Mouse (Mus musculus): ENCODE measurements at regions not wholly inside any gene's neighbourhood (a gene's known extent, or its start where the extent isn't known, plus 50 kb on each side); places are given as distances from the start of the nearest gene placed in this dataset.

DNA sequence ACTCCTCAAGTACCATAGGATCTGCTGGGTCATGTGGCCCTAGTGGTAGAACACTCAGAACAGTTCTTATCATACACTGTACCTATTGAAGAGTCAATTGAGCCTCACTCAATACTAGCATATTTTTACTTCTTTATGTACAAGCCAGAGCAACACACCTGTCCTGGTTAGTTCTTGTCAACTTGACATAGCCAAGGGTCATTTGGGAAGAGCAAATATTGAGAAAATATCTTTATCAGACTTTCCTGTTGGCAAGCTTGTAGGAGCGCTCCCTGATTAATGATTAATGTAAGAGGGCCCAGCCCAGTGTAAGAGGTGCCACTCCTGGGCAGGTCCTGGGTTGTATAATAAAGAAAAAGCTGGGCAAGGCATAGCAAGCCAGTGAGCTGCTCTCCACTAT is 142.3 kb upstream of the Tle4 start:
- 21% methylated on average over 1 of the region's 1 CpGs for WGBS
- peak; percentile 71 for DNase-seq (ENCODE audit: low read depth, low spot score)

DNA sequence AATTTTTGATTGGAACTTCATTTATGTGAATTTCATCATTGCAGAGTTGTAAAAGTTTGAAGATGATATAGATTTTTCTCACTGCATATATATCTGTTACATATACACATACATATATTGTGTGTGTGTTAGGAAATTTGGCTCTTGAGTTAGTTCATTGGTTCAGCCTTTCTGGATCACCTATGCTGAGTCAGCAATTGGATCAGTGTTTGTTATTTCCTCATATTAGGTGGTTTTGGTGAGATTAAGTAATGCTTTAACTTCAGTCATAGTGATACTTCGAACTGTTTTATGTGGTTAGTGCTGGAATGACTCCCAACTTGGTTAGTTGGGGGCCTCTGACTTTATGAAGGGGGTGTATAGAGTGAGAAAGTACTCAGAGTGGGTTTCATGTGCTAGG is 138.7 kb upstream of the Tle4 start:
- 86% methylated on average over 1 of the region's 1 CpGs for WGBS
- DNase-seq (ENCODE audit: low read depth, low spot score) = no peak

DNA sequence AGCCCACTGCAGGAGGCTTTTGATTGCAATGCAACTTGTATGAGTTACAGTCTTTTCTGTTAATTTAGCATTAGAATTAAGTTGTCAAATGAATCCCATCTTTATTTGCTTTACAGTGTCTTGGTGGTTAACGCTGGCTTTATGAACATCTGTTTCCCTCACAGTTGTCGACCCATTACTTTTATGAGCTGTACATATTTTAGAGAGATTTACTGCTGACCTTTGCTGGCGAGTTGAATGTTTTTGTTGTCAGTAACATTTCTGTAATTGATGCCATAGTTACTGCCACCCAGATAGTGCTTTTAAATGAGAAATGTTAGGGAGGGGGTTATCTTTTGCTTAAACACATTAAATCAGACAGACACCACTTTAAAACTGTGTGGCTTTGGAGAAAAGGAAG is 127.5 kb upstream of the Tle4 start:
- no peak for DNase-seq (ENCODE audit: low read depth, low spot score)
- 23% methylated on average over 3 of the region's 3 CpGs for WGBS

DNA sequence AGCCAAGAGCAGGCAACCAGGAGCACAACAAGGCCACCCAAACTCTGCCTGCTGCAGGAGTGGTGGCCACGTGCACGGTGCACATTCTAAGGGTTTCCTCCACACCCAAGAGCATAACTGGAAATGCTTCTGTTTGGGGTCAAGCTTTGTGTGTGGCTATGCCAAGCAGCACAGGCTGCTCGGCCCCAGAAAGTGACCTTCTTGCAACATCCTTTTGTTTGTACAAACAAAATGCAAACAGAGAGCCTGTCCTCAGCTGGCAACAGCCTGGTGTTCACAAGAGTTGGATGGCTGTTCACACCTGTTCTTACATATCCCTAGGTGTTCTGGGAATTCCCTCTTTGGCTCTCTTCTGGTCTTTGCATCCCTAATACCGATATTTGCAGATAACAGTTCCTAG is 126.8 kb upstream of the Tle4 start:
- DNase-seq (ENCODE audit: low read depth, low spot score) = no peak
- WGBS = 40% methylated on average over 4 of the region's 4 CpGs

DNA sequence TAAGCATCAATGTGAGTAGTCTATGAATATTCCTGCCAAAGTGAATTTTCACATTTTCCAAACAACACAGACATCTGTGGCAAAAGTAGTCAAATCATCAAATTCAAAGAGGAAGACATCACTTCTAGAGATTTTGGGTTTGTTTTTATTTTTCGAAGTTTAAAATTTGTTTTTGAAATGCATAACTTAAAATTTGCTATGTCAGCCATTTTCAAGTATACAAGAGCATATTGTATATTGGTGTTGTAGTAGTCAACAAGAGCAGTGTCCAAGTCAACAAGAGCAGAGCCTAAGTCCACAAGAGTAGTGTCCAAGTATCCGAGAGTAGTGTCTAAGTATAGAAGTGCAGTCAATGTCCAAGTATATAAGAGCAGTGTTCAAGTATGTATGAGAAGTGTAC is 107.9 kb upstream of the Tle4 start:
- DNase-seq (ENCODE audit: low read depth, low spot score) = no peak
- WGBS = 92% methylated on average over 2 of the region's 2 CpGs

DNA sequence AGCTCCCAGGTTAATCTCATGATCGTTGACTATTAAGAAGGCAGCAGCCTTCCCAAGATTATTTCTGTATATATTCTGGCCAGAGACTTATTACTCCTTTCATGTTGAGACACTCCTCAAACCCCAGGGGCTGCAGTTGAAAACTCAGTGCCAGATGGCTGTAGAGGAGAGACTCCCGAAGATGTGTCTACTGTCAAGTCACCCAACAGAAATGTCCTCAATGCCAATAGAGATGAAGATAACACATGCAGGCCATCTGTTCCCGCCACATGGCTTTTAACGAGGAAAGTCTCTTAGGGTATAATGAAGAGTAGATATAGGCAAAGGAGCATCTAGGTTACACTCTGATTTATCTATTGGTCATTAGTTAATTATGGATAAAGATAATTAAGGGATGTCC is 103.3 kb upstream of the Tle4 start:
- DNase-seq (ENCODE audit: low read depth, low spot score) = no peak

DNA sequence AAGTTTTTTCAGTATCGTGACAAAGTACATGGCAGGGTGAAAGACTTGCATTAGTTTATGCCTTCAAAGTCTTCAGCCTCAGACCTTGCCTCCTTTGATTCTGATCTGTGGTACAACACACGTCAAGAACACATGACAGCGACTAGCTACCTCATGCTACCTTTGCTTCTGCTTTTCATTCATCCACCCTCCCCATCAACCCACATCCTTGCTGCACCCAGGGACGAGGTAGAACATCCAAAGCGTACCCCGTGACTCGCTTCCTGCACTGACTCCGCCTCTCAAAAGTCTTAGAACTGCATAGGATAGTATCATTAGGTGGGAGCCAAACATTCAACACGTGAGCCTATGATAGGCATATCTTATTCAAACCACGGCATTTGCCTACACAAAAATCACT is 97.5 kb upstream of the Tle4 start:
- 86% methylated on average over 10 of the region's 10 CpGs for WGBS

More for the DNA sequence above, 103.3 kb upstream of the Tle4 start:
- 90% methylated on average over 4 of the region's 4 CpGs for WGBS

DNA sequence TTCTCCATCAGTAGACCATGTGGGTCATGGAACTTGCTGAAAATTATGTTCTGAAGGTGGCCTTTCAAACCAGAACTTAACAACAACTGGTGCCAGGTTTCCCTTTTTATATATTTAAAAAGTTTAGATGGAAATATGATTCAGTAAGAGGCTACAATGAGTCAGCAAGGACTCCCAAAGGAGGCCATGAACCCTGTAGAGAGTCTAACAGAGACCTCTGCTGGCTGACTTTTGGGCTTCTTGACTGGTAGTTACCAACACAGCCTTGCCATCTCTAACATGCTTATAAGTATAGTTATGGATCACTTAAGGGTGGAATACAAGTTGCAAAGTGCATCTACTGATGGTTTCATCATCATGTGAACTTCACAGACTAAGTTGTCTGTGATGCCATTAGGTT is 94.3 kb upstream of the Tle4 start:
- DNase-seq (ENCODE audit: low read depth, low spot score) = no peak

More for the DNA sequence above, 97.5 kb upstream of the Tle4 start:
- no peak for DNase-seq (ENCODE audit: low read depth, low spot score)

DNA sequence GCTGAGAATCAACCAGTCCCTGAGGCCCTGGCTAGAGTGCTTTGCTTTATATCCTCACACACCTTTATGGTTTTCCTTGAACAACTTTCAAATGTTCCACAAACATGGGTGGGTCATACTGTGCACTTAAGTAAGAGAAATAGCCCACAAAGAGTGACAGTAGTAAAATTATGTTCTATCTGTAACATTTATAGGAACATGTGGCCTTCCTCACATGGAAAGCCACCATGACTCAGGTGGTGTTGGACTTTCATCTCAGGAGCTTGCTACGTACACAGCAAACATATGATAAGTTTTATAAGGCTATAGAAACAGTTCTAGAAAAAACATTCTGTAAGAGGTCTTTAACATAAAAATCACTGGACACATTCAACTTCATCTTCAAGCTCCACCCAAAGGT is 87.8 kb upstream of the Tle4 start:
- 45% methylated on average over 1 of the region's 1 CpGs for WGBS
- peak; percentile 82 for DNase-seq (ENCODE audit: low read depth, low spot score)

DNA sequence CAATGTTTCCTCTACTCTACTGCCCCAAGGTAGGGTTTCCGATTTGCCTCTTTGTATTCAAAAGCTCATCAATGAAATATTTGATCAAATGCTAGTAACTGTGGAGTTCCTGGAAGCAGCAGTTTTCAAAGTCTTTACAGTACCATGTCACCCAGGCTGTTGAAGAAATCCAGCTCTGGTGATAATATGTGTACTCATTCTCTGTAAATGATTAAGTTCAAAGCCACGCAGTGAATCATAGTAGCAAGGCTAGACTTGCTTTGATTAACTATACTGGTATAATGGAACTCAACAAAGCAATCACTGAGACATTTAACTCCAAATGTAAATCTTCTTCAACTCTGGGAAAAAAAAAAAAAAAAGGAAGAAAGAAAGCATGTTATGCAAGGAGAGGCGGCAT is 86.8 kb upstream of the Tle4 start:
- no peak for DNase-seq (ENCODE audit: low read depth, low spot score)
- WGBS = 61% methylated on average over 3 of the region's 3 CpGs

DNA sequence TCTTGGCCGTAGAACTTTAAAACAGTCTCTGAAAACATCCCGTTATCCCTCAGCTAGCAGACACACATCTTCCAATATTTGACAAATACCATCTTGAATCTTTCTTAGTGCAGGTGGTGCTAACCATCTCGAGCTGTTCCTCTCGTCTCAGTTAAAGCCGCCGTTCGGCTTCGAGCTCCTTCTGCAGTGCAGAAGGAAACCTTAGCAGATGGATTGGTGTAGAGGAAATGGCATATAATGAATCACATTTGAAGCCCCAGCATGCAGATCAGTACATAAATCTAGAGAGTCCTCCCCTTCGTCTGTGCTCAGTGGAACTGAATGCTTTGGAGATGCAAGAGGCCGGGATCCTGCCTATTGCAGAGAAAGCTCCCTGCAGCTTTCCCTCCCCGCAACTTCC is 83.5 kb upstream of the Tle4 start:
- WGBS = 75% methylated on average over 11 of the region's 11 CpGs

DNA sequence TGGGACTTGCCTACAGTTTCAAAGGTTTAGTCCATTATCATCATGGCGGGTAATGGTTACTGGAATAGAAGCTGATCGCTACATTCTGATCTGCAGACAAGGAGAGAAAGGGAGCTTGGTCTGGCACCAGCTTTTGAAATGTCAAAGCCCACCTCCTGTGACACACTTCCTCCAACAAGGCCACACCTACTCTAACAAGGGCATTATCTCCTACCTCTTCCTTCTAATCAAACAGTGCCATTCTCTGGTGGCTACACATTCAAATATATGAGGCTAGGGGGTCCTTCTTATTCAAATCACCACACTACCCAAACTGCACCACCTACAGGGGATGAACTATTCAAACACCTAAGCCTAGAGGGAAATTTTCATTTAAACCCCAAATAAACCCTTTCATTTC is 81.9 kb upstream of the Tle4 start:
- 93% methylated on average over 2 of the region's 2 CpGs for WGBS
- DNase-seq (ENCODE audit: low read depth, low spot score) = no peak

More for the DNA sequence above, 83.5 kb upstream of the Tle4 start:
- no peak for DNase-seq (ENCODE audit: low read depth, low spot score)

DNA sequence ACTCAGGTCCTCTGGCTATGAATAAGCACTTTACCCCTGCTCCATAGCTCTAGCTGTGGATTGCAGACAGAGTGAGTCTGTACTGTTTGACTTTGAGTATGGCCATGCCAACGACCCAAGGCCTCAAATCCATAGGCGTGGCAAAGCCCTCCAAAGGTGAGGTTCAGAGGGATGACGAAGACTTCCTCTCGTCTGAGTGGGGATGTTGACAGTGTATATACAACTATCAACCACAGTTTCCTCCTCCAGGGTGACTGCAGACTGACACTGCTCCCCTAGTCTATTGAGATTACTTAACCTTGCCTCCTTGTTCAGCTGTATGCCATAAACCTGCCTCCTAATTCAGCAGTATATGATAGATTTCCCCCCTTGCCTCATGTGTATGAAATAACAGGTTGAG is 80.7 kb upstream of the Tle4 start:
- no peak for DNase-seq (ENCODE audit: low read depth, low spot score)
- WGBS = 54% methylated on average over 4 of the region's 4 CpGs

DNA sequence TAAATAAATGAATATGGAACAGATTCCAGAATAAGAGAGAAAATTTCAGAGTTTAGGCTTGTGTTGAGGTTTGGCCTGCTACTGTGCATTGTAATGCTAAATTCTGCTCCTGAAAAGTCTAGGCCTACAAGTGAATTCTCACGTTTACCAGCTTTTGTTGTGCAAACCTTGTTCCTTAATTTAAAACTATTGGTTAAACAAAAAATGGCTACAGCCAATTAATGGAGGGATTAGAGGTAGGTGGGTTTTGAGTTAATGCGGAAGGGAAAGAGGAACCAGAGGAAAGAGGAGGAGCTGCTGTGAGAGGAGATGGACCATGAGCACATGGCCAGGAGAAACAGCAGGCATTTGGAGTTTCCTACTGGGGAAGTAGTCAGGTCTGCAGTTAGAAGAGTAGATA is 79.1 kb upstream of the Tle4 start:
- no peak for DNase-seq (ENCODE audit: low read depth, low spot score)
- WGBS = 89% methylated on average over 2 of the region's 2 CpGs

DNA sequence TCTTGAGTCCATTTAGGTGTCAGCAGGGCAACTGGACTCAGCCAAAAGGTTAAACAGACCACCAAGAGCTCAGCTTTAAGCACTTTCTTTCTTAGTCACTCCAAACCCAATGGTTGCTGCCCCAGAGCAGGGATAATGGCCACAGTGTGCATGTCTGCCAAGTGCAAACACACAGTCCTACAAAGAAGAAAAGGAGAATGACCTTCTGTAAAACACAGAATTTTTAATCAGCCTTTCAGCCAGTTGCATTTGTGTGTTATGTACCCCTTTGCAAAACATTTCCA is 72.9 kb upstream of the Tle4 start:
- DNase-seq (ENCODE audit: low read depth, low spot score) = no peak

DNA sequence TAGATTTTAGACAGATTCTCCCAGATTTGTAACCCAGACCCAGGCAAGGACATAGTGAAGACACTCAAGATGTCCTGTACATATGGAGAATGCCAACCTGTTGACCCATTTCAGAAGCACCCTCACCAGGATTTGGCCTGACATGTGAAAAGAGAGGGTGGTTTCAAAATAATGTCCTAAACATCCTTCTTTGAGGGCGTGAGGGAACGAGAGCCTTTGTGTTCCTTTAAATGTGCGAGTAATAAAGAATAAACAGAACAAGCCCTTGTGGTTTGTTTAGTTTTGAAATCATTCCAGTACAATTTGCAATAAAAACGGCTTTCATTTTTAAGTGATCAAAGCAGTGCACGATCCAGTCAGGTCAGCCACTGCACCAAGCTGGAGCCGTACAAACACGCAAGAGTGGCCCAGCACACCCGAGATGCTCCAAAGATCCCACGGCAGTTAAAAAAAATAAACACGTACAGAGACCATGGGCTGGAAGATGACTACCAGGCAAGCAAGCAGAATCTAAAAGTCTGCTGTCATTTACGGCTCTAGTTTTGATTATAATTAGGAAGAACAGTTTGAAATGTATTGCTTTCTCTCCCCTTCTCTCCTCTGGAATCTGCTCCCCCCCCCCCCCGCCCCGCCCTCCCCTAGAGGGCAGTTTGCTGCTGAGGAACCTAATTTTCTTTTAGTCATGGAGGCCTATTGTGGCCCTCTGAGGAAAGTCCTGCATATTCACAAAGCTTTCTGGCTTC is 72.4 kb upstream of the Tle4 start:
- no peak for DNase-seq (ENCODE audit: low read depth, low spot score)
- WGBS = 14% methylated on average over 13 of the region's 13 CpGs

DNA sequence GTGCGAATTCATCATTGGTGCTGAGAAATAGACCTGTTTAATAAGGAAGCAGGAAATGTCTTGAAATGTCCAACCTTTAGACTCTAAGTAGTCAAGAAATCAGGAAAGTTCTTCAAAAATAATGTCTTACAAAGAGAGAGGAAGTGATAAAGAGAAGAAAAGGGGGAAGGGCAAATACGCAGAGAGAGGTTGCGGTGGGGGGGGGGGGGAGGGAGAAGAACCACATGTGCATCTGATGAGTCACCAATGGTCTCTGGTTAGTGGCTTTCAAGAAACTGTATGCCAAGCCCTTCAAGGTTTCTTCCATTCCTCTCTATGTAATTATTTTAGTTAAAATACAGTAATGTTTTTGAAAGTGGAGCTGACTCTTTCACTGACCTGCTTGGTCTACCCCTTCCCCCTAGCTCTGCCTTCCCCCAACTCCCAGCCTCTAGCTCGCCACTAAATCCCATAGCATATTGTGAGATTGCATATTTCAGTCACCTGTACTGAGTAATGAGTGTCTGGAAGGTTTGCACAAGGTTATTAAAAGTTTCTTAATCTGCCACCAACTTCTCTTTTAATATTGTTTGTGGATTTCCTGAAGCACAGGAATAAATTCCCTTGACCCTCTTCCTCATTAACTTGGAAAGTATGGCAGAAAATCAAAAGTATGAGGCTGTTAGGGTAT is 70.8 kb upstream of the Tle4 start:
- DNase-seq (ENCODE audit: low read depth, low spot score) = no peak
- 79% methylated on average over 4 of the region's 4 CpGs for WGBS

DNA sequence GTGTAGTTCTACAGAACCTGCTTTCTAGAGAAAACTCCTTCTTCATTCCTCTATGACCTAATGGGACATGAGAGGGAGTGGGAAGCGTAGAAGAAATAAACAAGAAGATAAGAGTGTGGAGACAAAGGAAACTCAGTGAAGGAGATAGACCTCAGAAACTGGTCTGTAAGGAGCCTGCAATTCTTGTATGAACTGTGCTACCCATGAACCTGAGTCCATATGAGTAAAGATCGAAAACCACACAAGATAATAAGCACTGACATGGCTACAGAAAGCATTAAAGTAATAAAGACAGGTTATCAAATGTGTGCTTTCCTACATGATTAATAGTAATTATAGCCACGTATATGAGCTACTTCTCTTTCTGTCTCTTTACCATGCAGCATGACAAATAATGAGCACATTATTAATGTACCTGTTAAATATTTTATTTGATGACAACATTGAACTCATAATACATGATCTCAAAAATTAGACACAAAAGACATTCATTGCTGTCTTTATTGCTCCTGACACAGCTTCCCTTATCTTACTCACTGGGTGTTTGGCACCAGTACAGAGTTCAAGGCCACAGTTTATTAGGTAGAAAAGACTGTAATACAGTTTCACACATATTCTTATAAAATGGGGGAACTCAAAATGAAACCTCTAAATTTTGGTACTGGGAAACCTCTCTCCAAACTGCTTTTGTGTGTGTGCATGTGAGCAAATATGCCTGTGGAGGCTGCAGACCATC is 67.0 kb upstream of the Tle4 start:
- WGBS = 59% methylated on average over 3 of the region's 3 CpGs
- no peak for DNase-seq (ENCODE audit: low read depth, low spot score)

DNA sequence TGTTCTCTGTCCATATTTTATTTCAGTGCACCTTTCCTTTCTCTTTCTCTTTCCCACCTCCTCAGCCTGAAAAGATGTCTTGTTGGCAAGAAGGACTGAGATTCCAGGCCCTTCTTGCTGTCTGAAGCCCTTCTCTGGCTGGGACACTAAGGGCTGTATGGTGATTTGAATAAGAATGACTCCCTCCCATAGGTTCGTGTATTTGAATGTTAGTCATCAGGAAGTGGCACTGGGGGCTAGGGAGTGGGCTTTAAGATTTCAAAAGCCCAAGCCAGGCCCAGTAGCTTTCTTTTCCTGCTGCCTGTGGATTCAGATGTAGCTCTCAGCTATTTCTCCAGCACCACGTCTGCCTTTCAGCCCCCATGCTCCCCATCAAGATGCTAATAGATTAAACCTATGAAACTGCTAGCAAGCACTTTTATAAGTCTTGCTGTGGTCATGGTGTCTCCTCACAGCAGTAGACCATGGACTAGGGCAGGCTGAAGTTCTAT is 66.3 kb upstream of the Tle4 start:
- WGBS = 81% methylated on average over 2 of the region's 2 CpGs
- no peak for DNase-seq (ENCODE audit: low read depth, low spot score)

DNA sequence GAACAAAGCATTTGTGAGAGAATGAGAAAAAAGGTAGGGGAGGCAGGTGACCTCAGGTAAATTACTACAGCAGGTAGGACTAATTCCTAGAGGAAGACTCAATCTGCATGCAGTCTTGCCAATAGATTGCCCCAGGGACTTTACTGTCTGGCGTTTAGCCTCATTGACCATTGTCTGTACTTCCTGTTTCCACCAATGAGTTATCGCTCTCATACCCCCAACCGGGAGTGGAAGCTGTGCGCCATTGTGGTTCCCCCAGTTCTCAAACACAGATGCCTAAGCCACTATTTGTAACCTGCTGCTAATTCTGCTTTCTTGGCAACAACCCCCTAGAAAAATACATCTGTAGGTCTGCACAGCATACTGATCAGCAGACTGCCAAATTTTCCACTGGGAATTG is 65.5 kb upstream of the Tle4 start:
- no peak for DNase-seq (ENCODE audit: low read depth, low spot score)
- WGBS = 85% methylated on average over 4 of the region's 4 CpGs

DNA sequence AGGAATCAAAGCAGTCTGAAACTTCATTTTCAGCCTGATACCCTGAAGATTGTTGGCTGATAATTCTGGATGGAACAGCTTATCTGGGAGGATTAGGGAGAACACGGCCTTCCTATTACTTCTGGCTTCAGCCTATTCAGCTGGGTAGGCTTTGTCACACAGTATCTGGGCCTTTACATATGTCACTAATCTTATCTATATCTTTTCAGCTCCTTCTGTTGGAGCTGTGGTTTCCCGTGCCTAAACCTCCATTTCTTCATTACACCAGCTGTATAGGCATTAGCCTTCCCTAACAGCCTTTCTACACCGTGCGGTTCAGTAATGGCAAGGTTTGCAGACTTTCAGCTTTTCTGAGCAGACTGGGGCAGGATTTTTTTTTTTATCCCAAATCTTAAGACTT is 61.9 kb upstream of the Tle4 start:
- 87% methylated on average over 4 of the region's 4 CpGs for WGBS
- DNase-seq (ENCODE audit: low read depth, low spot score) = no peak

Measured in large intestine, adult 2 months (tissue).